Mouse (Mus musculus) liver, adult 2 months (tissue): ENCODE results near the gene Mosmo. TPM values are rescaled to one million over a fixed set of nuclear protein-coding genes. Genes with fewer than 3 reads are reported as not detected.

Experiments used
- DNase-seq: peaks from one replicate; pipeline ENCODE4 v3.0.0-alpha.2; 2011; ENCODE audit warnings: low read depth, low spot score; ENCODE audit errors: extremely low read depth
- H3K27ac ChIP-seq: fragments of 200-500 bp; replicated peaks from 2 replicates; pipeline ENCODE4 v1.5.1; 2012; ENCODE audit warnings: low read depth, mild to moderate bottlenecking, control low read depth, inconsistent platforms, low read length; ENCODE audit not compliant: insufficient read depth
- H3K27me3 ChIP-seq: fragments of 200-500 bp; 2 replicates; pipeline ENCODE4 v1.6.1; 2012; ENCODE audit warnings: mild to moderate bottlenecking, moderate library complexity, low read length, inconsistent platforms; ENCODE audit not compliant: control insufficient read depth, insufficient read depth
- H3K36me3 ChIP-seq: fragments of 200-500 bp; 2 replicates; pipeline ENCODE4 v1.6.1; 2012; ENCODE audit warnings: low read length, inconsistent platforms; ENCODE audit not compliant: control insufficient read depth, insufficient read depth
- H3K4me1 ChIP-seq: fragments of 200-500 bp; 2 replicates; pipeline ENCODE4 v1.6.1; 2011; ENCODE audit warnings: low read length; ENCODE audit not compliant: control insufficient read depth, insufficient read depth
- H3K4me3 ChIP-seq: fragments of 200-500 bp; 2 replicates; pipeline ENCODE4 v1.5.1; 2011; ENCODE audit warnings: low read depth, mild to moderate bottlenecking, control low read depth, low read length, moderate library complexity; ENCODE audit not compliant: insufficient read depth
- H3K79me2 ChIP-seq: fragments of 200-500 bp; 2 replicates; pipeline ENCODE4 v1.6.1; 2012; ENCODE audit warnings: inconsistent platforms, mild to moderate bottlenecking, low read length, moderate library complexity; ENCODE audit not compliant: control insufficient read depth, insufficient read depth
- H3K9ac ChIP-seq: fragments of 200-500 bp; 2 replicates; pipeline ENCODE4 v1.6.1; 2012; ENCODE audit warnings: low read depth, mild to moderate bottlenecking, control low read depth, inconsistent platforms, low read length
- CTCF ChIP-seq: fragments of 200-500 bp; IDR thresholded peaks from 2 replicates; pipeline ENCODE4 v1.5.1; 2011; ENCODE audit warnings: low read depth, low read length, control low read depth
- POLR2A ChIP-seq: fragments of 200-500 bp; IDR thresholded peaks from 2 replicates; pipeline ENCODE4 v1.6.1; 2011; ENCODE audit warnings: low read length, control low read depth; ENCODE audit not compliant: insufficient read depth; ENCODE audit errors: extremely low read depth
- WGBS: fragments of 180-500 bp; shearing (Covaris S2); methylation state at CpG from one replicate; pipeline ENCODE4 v1.1.7; 2018; 5-methylcytosine and 5-hydroxymethylcytosine counted together
- polyA plus RNA-seq: library from polyadenylated mRNA; depleted of rRNA; stranded (reverse); fragments of >200 nt; gene quantifications from 2 replicates; pipeline ENCODE4 v1.2.3, GENCODE M21; 2012; rRNA removed
- total RNA-seq: library from RNA; depleted of rRNA; stranded (reverse); fragments of >200 nt; gene quantifications from 2 replicates; pipeline ENCODE4 v1.2.3, GENCODE M21; 2014; rRNA removed

Mosmo gene
- 9.7 and 13.6 TPM in 2 replicates for total RNA-seq
- polyA plus RNA-seq = 15.9 and 16.2 TPM in 2 replicates

DNA sequence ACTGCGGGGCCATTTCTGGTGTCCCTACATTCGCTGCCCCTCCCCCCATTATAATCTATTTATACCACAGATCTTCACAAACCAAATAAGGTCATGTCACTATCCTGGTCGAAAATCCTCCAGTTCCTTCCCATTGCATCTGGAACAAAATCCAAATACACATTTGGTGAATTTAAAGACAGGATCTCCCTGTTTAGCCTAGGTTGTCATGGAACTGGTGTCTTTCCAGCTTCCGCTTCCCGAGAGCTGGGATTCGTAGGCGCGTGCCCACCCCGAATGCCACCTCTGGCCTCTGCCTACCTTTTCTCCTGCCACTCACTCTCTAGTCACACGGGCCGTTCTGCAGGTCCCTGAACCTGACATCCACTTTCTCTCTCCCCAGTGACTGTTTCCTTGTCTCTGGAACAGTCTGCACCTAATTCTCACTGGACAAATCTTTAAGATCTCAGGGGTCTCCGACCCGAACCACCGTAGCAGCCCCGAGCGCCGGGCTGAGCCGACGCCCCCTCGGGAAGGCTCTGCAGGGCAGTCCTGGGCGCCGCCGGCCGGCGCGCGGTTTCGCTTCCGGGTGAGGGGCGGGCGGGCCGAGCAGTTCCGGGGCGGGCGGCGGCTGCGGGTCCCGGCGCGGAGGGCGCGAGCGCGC, at the start of gene Mosmo:
Gene Mosmo, plus strand, starts transcription at position 618 of the 643 bp plus-strand sequence.
- Histone ChIP-seq H3K79me2 (peaks cover 10% of the 10 kb centered on the region; the same call in 1 of the 2 replicates), H3K9ac (peak within 1 kb of the TSS; percentile 81), H3K4me1 (peaks cover 5% of the 10 kb centered on the region), H3K27ac (peak within 1 kb of the TSS; percentile 70), H3K27me3 (no peaks in the 10 kb centered on the region), H3K4me3 (peak within 1 kb of the TSS; percentile 87), H3K36me3 (no peaks in the 10 kb centered on the region)
- no peak for TF ChIP-seq POLR2A
- no peak for TF ChIP-seq CTCF
- WGBS = 1% methylated on average over 44 of the region's 44 CpGs
- DNase-seq = peak; percentile 50

DNA sequence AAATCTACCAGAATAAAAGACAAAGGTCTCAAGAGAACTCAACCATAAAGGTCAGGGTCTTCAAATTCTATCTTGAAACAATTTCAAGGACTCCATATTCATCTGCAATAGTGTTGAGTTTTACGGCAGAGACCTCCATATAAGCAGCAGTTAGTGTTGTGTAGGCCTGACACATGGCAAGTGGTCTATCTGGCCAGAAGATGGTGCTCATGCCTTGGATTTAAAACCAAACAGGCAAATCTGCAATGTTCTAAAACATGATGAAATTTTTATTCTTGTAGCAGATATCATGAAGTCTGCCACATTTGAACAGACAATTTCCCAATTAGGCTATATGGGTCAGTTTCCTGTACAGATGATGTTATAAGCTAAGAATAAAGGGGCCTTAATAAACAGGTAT, 44.9 kb upstream of the Mosmo start:
- peaks cover 8% of the 10 kb centered on the region for H3K4me1 ChIP-seq
- TF ChIP-seq POLR2A (no peak), CTCF (no peak)
- DNase-seq = peak; percentile 26
- H3K79me2 ChIP-seq = peaks cover 13% of the 10 kb centered on the region; the same call in 1 of the 2 replicates
- H3K27me3 ChIP-seq = no peaks in the 10 kb centered on the region
- no peak overlapping the region for H3K9ac ChIP-seq
- H3K36me3 ChIP-seq = peaks cover 2% of the 10 kb centered on the region; the same call in 1 of the 2 replicates
- 73% methylated on average over 1 of the region's 1 CpGs for WGBS
- no peak overlapping the region for H3K4me3 ChIP-seq
- H3K27ac ChIP-seq = no peak overlapping the region

DNA sequence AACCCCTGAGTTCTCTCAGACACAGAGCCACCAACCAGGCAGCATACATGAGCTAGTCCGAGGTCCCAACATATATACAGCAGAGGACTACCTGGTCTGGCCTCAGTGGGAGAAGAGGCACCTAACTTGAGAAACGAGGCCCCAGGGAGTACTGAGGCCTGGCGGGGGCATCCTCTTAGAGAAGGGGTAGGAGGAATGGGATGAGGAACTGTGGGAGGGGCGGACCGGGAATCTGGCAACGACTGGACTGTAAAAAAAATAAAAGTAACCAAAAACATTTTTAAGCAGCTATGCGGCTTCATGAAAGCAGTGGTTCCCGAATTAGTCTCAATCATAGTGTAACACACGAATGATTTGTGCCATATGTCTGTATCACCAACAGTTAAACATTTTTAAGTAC, 43.1 kb upstream of the Mosmo start:
- H3K36me3 ChIP-seq = peaks cover 15% of the 10 kb centered on the region; the same call in 1 of the 2 replicates
- H3K27me3 ChIP-seq = no peaks in the 10 kb centered on the region
- TF ChIP-seq POLR2A = no peak
- TF ChIP-seq CTCF = no peak
- peak overlapping the region; percentile 96; the same call in 1 of the 2 replicates for H3K9ac ChIP-seq
- H3K27ac ChIP-seq = peak overlapping the region; percentile 68; the same call in 1 of the 2 replicates
- peaks cover 16% of the 10 kb centered on the region; the same call in 1 of the 2 replicates for H3K79me2 ChIP-seq
- DNase-seq = no peak
- H3K4me3 ChIP-seq = peak overlapping the region; percentile 94
- H3K4me1 ChIP-seq = peaks cover 8% of the 10 kb centered on the region
- WGBS = 6% methylated on average over 9 of the region's 9 CpGs

DNA sequence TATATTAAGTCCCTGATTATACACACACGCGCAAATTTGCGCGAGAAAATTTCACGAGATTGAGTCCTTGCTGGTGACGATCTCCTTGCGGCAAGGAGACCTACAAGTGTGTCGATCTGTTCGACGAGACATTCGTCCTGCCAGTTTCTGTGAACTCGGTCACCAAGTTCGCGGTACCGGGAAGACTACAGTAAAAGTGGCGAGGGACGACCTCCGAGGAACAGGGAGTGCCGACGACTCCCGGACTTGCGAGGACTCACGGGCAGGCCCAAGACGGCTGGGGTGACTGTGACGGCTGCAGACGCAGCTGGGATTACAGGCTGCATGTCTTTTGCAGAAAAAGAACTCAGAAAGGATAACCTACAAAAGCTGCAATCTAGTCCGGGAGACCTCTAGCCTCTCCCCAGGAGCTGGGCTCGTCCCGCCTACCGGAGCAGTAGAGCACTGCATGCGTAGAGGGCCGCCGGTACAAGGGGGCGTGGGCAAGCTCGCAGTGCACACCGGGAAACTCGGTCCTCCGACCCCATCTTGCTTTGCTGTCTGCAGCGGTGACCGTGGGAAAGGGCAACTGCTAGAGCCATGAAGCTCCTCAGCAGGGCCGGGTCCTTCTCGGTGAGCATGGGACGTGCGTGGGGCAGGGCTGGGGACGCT, 42.6 kb upstream of the Mosmo start, which contains the start of gene Uqcrc2:
Gene Uqcrc2, plus strand, starts transcription at position 466 of the 651 bp plus-strand sequence.
- H3K9ac ChIP-seq = peak within 1 kb of the TSS; percentile 96
- H3K27me3 ChIP-seq = no peaks in the 10 kb centered on the region
- TF ChIP-seq POLR2A = 0 out of 2 replicates have a peak, but pooled peaks have one; percentile 27
- TF ChIP-seq CTCF = peak; percentile 54
- peaks cover 8% of the 10 kb centered on the region for H3K4me1 ChIP-seq
- peak within 1 kb of the TSS; percentile 94 for H3K4me3 ChIP-seq
- peaks cover 20% of the 10 kb centered on the region; the same call in 1 of the 2 replicates for H3K36me3 ChIP-seq
- peak within 1 kb of the TSS; percentile 93 for H3K27ac ChIP-seq
- WGBS = 1% methylated on average over 45 of the region's 45 CpGs
- peak; percentile 88 for DNase-seq
- H3K79me2 ChIP-seq = peaks cover 16% of the 10 kb centered on the region; the same call in 1 of the 2 replicates

DNA sequence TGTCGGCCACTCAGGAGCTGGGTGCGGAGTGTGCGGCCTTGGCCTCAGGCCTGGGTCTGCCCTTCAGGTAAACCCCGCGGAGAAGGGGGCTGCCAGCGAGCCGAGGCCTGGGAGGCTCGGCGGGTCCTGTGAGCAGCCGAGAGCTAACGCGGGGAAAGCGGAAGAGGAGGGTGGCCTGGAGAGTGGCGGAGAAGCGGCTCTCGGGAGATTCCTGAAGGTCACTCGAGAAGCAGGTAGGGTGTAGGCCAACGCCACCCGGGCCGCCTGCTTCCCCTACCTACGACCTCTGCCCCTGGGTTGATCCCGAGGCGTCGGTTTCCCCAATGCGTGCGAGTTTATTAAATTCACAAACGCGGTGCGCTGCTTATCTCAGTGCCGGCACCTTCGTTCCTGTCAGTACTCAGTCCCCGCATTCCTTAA, 42.0 kb upstream of the Mosmo start:
- peak; percentile 62 for DNase-seq
- no peaks in the 10 kb centered on the region for H3K27me3 ChIP-seq
- peak overlapping the region; percentile 93 for H3K27ac ChIP-seq
- peaks cover 8% of the 10 kb centered on the region for H3K4me1 ChIP-seq
- H3K79me2 ChIP-seq = peaks cover 16% of the 10 kb centered on the region; the same call in 1 of the 2 replicates
- under 1% methylated on average over 32 of the region's 32 CpGs for WGBS
- H3K9ac ChIP-seq = peak overlapping the region; percentile 96
- TF ChIP-seq CTCF (no peak), POLR2A (no peak)
- H3K4me3 ChIP-seq = peak overlapping the region; percentile 94
- peaks cover 24% of the 10 kb centered on the region; the same call in 1 of the 2 replicates for H3K36me3 ChIP-seq
